Mouse (Mus musculus) ovary, postnatal 36 days (tissue): ENCODE data around the gene Pcsk1n.
"Not testable (repeated sequence)": the region's sequence is repeated elsewhere in the genome, so short reads cannot be mapped to it uniquely, and the experiment has no call there.

Source experiments
- DNase-seq: peaks from one replicate; pipeline ENCODE4 v3.0.0; 2022; ENCODE audit warnings: low spot score, mixed read lengths

Gene Pcsk1n

DNA sequence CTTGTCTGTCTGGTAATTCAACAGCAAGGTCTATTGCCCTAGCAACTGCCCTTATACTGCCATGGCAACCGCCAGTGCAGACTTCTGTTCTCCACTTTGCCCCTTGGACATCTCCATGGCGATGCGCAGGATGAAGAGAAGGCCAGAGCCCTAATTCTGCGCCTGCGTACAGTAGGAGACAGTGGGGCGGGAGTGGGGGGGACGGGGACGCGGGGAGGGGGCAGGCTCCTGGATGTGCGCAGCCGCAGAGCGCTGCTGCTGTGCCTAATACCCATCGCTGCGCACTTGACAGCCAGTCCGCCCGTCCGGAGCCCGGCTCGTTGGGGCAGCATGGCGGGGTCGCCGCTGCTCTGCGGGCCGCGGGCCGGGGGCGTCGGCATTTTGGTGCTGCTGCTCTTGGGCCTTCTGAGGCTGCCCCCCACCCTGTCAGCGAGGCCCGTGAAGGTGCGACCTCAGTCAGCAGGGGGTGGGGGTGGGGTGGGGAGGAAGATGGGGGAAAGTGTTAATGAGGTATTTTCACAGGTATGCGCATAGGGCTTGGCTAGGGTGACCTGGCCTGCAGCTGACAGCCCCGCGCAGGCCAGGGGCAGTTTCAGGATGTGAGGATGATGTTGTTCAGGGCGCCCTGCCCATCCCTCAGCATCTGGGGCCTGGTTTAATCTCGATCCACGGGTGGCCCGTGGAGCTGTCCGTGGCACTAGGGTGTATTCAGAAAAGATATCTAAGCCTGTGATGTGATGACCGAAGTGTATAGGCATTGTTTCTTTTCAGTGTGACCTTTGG lies at the start of gene Pcsk1n:
Gene Pcsk1n (plus strand): TSS at position 222 of the 783 bp plus-strand sequence.
- no peak for DNase-seq

- no peak for DNase-seq
Observed at GRCm38 (mm10) chrX:7869826-7870225, 49.8 kb upstream of the Pcsk1n start.

DNA sequence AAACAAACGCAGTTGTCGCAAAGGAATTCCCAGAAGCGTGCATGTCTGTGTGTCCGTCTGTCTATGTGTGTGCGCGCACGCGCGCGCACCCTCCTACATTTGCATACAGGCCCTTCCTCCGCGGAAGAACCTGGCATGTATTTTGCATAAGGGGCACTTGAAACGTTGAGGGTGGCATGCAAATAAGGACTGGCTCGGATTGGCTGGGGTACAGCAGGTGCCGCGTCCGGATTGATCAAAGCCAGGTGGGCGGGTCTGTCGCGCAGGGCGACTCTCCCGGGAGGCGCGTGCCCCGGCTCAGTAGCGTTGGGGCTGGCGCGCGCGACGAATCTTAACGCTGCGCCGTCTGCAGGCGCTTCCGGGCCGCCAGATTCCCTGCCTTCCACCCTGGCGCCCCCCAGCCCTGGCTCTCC lies 41.6 kb upstream of the Pcsk1n start, which contains the start of gene Pim2:
Gene Pim2 (plus strand): TSS at position 256 of the 413 bp plus-strand sequence.
- DNase-seq: peak; percentile 77

GRCm38 (mm10) chrX:7878495-7878894 lies 41.1 kb upstream of the Pcsk1n start:
- peak; percentile 22 for DNase-seq

- DNase-seq: peak; percentile 45
Observed at GRCm38 (mm10) chrX:7879819-7880218, 39.8 kb upstream of the Pcsk1n start.

GRCm38 (mm10) chrX:7883841-7884567 lies 35.6 kb upstream of the Pcsk1n start, which contains the start of gene Slc35a2:
Gene Slc35a2, plus strand, starts transcription at chrX:7884028.
- peak; percentile 76 for DNase-seq

- no peak for DNase-seq
Observed at GRCm38 (mm10) chrX:7898211-7898610, 21.4 kb upstream of the Pcsk1n start.

- DNase-seq: peak; percentile 80
Observed at GRCm38 (mm10) chrX:7898880-7899874, 20.4 kb upstream of the Pcsk1n start, which contains the start of the genes Pqbp1 and Timm17b. Gene Pqbp1, minus strand, starts transcription at chrX:7899269. Gene Timm17b, plus strand, starts transcription at chrX:7899357.

DNA sequence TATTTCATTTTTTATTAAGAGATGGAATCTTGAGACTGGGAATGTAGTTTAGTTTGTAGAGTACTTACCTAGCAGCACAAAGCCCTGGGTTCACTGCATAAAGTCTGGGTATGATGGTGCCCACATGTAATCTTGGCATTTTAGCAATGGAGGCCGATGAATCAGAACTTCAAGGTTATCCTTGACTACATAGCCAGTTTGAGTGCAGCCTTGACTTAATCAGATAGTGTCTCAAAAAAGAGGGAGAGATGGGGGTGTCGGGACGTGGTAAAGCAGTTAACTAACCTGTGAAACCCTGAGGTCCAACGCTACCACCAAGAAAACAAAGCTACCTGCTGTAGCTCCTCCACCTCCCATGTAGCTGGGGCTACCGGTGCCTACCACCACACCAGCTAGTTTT lies 15.2 kb upstream of the Pcsk1n start:
- DNase-seq: no peak

DNA sequence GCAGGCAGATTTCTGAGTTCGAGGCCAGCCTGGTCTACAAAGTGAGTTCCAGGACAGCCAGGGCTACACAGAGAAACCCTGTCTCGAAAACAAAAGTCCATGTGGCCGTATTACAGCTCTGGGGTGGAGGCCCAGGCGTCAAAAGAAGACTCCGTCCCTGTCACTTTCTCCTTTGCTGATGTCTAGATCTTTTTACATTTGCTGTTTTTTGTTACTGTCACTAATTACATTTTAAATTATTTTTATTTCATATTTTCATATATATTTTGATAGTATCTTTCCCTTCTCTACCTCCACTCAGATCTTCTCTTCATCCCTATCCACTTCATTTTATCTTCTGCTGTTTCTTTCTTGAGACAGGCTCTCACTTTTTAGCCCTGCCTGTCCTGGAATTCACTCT lies 11.9 kb upstream of the Pcsk1n start, which contains the start of gene Gm10491:
Gene Gm10491 (minus strand): TSS at position 101 of the 400 bp plus-strand sequence.
- DNase-seq: no peak

GRCm38 (mm10) chrX:7909242-7909641 lies 10.4 kb upstream of the Pcsk1n start, which contains the start of gene Gm10490:
Gene Gm10490, plus strand, starts transcription at chrX:7909542.
- not testable (repeated sequence) for DNase-seq

DNA sequence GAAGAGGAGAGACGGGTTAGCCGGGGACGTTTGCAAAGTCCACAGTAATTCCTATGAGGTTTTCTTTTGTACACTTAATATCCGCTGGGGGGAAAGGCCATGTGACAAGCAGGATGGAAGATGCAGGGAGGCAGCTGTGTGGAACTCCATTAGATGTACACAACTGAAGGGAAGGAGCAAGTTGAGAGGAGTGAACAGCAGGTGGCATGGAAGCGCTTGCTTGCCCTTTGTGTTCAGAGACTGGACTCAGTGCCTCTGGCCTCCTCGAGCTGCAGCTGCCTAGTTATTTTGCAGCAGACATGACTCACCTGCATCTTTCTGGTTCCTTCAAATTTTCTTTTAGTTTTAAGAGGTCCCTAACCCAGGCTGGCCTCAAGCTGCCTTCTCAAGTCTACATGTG lies 9.1 kb upstream of the Pcsk1n start:
- no peak for DNase-seq

GRCm38 (mm10) chrX:7915669-7916068 lies 4.0 kb upstream of the Pcsk1n start:
- DNase-seq: peak; percentile 44

DNA sequence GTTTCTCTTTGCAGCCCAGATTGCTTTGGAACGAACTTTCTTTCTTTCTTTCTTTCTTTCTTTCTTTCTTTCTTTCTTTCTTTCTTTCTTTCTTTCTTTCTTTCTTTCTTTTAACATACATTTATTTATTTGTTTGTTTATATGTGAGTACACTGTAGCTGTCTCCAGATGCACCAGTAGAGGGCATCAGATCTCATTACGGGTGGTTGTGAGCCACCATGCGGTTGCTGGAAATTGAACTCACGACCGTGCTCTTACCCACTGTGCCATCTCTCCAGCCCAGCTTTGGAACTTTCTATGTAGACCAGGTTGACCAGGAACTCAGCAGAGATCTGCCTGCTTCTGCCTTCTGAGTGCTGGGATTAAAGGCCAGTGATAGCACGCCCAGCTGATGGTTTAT lies 1.7 kb upstream of the Pcsk1n start:
- not testable (repeated sequence) for DNase-seq

GRCm38 (mm10) chrX:7922032-7922431 lies 2.4 kb downstream of the Pcsk1n start:
- no peak for DNase-seq

GRCm38 (mm10) chrX:7926266-7926665 lies 6.6 kb downstream of the Pcsk1n start:
- DNase-seq: no peak

- no peak for DNase-seq
Observed at GRCm38 (mm10) chrX:7927116-7927515, 7.5 kb downstream of the Pcsk1n start.

GRCm38 (mm10) chrX:7928270-7928790 lies 8.7 kb downstream of the Pcsk1n start, which contains the start of gene Eras:
Gene Eras, minus strand, starts transcription at chrX:7928607.
- DNase-seq: no peak

GRCm38 (mm10) chrX:7936874-7937273 lies 17.3 kb downstream of the Pcsk1n start:
- DNase-seq: no peak

GRCm38 (mm10) chrX:7937667-7938066 lies 18.0 kb downstream of the Pcsk1n start:
- DNase-seq: no peak

GRCm38 (mm10) chrX:7945618-7946017 lies 26.0 kb downstream of the Pcsk1n start:
- no peak for DNase-seq
